In genomic region chr7:99077234-99077633, GRCm38 (mm10) we compare ENCODE assay signal across 12 mouse cellular contexts.
DNase-seq lines count a peak whose midpoint lies in the region; ATAC-seq and TF ChIP-seq lines count a peak whose summit lies in the region.
"Had no signal": no experiment of that assay in that cellular context is flagged by ENCODE, and none has a peak within 500 bp of the region (broad histone marks: within the 10 kb centered on the region; RNA-seq: fewer than 3 reads in every experiment).

No protein-coding gene starts in this region.

- TF ChIP-seq EP300 in stomach, postnatal 0 days (optimal IDR thresholded peaks at IDR 0.05), result no peak

- ATAC-seq in kidney, embryonic 16.5 days (ENCODE audit: low FRiP score, low TSS enrichment), result peak; percentile 70
- peak; percentile 70 for ATAC-seq in stomach, postnatal 0 days (ENCODE audit: low FRiP score, low TSS enrichment)
- ATAC-seq in hindbrain, embryonic 12.5 days (ENCODE audit: low FRiP score), result no peak
- ATAC-seq: liver, postnatal 0 days had no signal

- no peak for TF ChIP-seq CTCF in stomach, postnatal 0 days (IDR thresholded peaks at IDR 0.05; ENCODE audit: low read depth)

- H3K4me3 ChIP-seq in kidney, embryonic 16.5 days (ENCODE audit: low read length), result no peak overlapping the region
- H3K4me3 ChIP-seq in stomach, postnatal 0 days (ENCODE audit: low read depth, low read length), result no peak overlapping the region
- H3K4me3 ChIP-seq in hindbrain, embryonic 12.5 days, result no peak overlapping the region
- H3K4me3 ChIP-seq: hindbrain, embryonic 15.5 days had no signal

- H3K9me3 ChIP-seq in kidney, embryonic 16.5 days (ENCODE audit: low read length), result no peaks in the 10 kb centered on the region
- H3K9me3 ChIP-seq in stomach, postnatal 0 days (ENCODE audit: control insufficient read depth, low read length), result no peaks in the 10 kb centered on the region
- H3K9me3 ChIP-seq in hindbrain, embryonic 12.5 days (replicated peaks), result no peaks in the 10 kb centered on the region
- H3K9me3 ChIP-seq: hindbrain, embryonic 15.5 days had no signal

- WGBS in kidney, embryonic 16.5 days, result 28% methylated on average over 8 of the region's 8 CpGs
- WGBS in stomach, postnatal 0 days, result 27% methylated on average over 8 of the region's 8 CpGs
- WGBS in hindbrain, embryonic 12.5 days, result 72% methylated on average over 8 of the region's 8 CpGs

- no peak overlapping the region for H3K9ac ChIP-seq in kidney, embryonic 16.5 days (replicated peaks; ENCODE audit: low read length)
- no peak overlapping the region for H3K9ac ChIP-seq in stomach, postnatal 0 days (ENCODE audit: low read length)
- no peak overlapping the region for H3K9ac ChIP-seq in hindbrain, embryonic 12.5 days
- H3K9ac ChIP-seq: hindbrain, embryonic 15.5 days; liver, postnatal 0 days had no signal

- no peaks in the 10 kb centered on the region for H3K27me3 ChIP-seq in kidney, embryonic 16.5 days (ENCODE audit: insufficient read depth, low read length)
- no peaks in the 10 kb centered on the region for H3K27me3 ChIP-seq in stomach, postnatal 0 days (ENCODE audit: control insufficient read depth, insufficient read depth, low read length)
- no peaks in the 10 kb centered on the region for H3K27me3 ChIP-seq in hindbrain, embryonic 12.5 days
- H3K27me3 ChIP-seq: hindbrain, embryonic 15.5 days had no signal

- H3K27ac ChIP-seq in kidney, embryonic 16.5 days (ENCODE audit: low read length), result no peak overlapping the region; the same call in 1 of the 2 replicates
- peak overlapping the region; percentile 61 for H3K27ac ChIP-seq in stomach, postnatal 0 days (replicated peaks)
- H3K27ac ChIP-seq in hindbrain, embryonic 12.5 days, result no peak overlapping the region
- H3K27ac ChIP-seq: hindbrain, embryonic 15.5 days had no signal

- H3K36me3 ChIP-seq in kidney, embryonic 16.5 days (ENCODE audit: insufficient read depth, low read length), result no peaks in the 10 kb centered on the region
- no peaks in the 10 kb centered on the region for H3K36me3 ChIP-seq in stomach, postnatal 0 days (ENCODE audit: control insufficient read depth, insufficient read depth, low read length)
- H3K36me3 ChIP-seq in hindbrain, embryonic 12.5 days, result no peaks in the 10 kb centered on the region
- H3K36me3 ChIP-seq: hindbrain, embryonic 15.5 days had no signal

- peaks cover 18% of the 10 kb centered on the region; the same call in 1 of the 2 replicates for H3K4me1 ChIP-seq in kidney, embryonic 16.5 days (ENCODE audit: insufficient read depth, low read length)
- H3K4me1 ChIP-seq in stomach, postnatal 0 days (replicated peaks; ENCODE audit: control insufficient read depth, insufficient read depth), result no peaks in the 10 kb centered on the region
- H3K4me1 ChIP-seq in hindbrain, embryonic 12.5 days, result no peaks in the 10 kb centered on the region

- no peak for DNase-seq in kidney, adult 11 months
- peak; percentile 45 for DNase-seq in urinary bladder, postnatal 14 days (ENCODE audit: low spot score)
- DNase-seq in urinary bladder, postnatal 10 days (ENCODE audit: low spot score), result no peak
- DNase-seq in heart, postnatal 4 days, result peak; percentile 53
- peak; percentile 62 for DNase-seq in stomach, postnatal 0 days (ENCODE audit: low spot score)
- DNase-seq in retina, embryonic 14.5 days (ENCODE audit: low spot score), result no peak
- DNase-seq: cerebellum, postnatal 36 days; gastrocnemius, postnatal 10 days; liver, postnatal 0 days had no signal

- H3K4me2 ChIP-seq in kidney, embryonic 16.5 days (replicated peaks; ENCODE audit: low read depth, low read length), result no peak overlapping the region
- no peak overlapping the region for H3K4me2 ChIP-seq in stomach, postnatal 0 days (replicated peaks; ENCODE audit: low read depth)
- no peak overlapping the region for H3K4me2 ChIP-seq in hindbrain, embryonic 12.5 days (replicated peaks)
- H3K4me2 ChIP-seq: hindbrain, embryonic 15.5 days had no signal

Comparison
In these comparisons a context has a peak if more than half of its experiments do, and no peak if none do; other contexts are left out.
1. DNase-seq: peak in urinary bladder, postnatal 14 days (single experiment), heart, postnatal 4 days (single experiment) and stomach, postnatal 0 days (single experiment); none in kidney, adult 11 months (single experiment), urinary bladder, postnatal 10 days (single experiment) and retina, embryonic 14.5 days (single experiment).